Mouse (Mus musculus) small intestine, adult 2 months (tissue): ENCODE measurements around the gene Slf2. TPM values are rescaled to one million over a fixed set of nuclear protein-coding genes. Genes with fewer than 3 reads are reported as not detected.

Source experiments
- H3K27ac ChIP-seq: fragments of 200-500 bp; 2 replicates; pipeline ENCODE4 v1.5.1; 2012; ENCODE audit warnings: low read depth, low read length, control low read depth, inconsistent platforms; ENCODE audit not compliant: insufficient read depth
- H3K27me3 ChIP-seq: fragments of 200-500 bp; 2 replicates; pipeline ENCODE4 v1.6.1; 2012; ENCODE audit warnings: mild to moderate bottlenecking, moderate library complexity, low read length, inconsistent platforms; ENCODE audit not compliant: control insufficient read depth, insufficient read depth
- H3K36me3 ChIP-seq: fragments of 200-500 bp; 2 replicates; pipeline ENCODE4 v1.6.1; 2012; ENCODE audit warnings: mild to moderate bottlenecking, low read length, control low read depth, inconsistent platforms; ENCODE audit not compliant: control insufficient read depth, insufficient read depth
- H3K4me1 ChIP-seq: fragments of 200-500 bp; 2 replicates; pipeline ENCODE4 v1.6.1; 2012; ENCODE audit warnings: low read length, inconsistent platforms, mixed read lengths; ENCODE audit not compliant: control insufficient read depth, insufficient read depth, insufficient read length
- H3K4me3 ChIP-seq: fragments of 200-500 bp; 2 replicates; pipeline ENCODE4 v1.5.1; 2012; ENCODE audit warnings: low read depth, mild to moderate bottlenecking, control low read depth, inconsistent platforms, low read length, moderate library complexity
- CTCF ChIP-seq: fragments of 200-500 bp; IDR thresholded peaks from 2 replicates; pipeline ENCODE4 v1.5.1; 2012; ENCODE audit warnings: low read depth, mild to moderate bottlenecking, control low read depth, inconsistent platforms, low read length, moderate library complexity, mixed read lengths; ENCODE audit not compliant: insufficient replicate concordance, insufficient read length; ENCODE audit errors: extremely low read depth
- POLR2A ChIP-seq: fragments of 200-500 bp; IDR thresholded peaks from 2 replicates; pipeline ENCODE4 v1.6.1; 2012; ENCODE audit warnings: low read depth, mild to moderate bottlenecking, control low read depth, inconsistent platforms, low read length, moderate library complexity
- WGBS: fragments of 180-500 bp; shearing (Covaris S2); methylation state at CpG from one replicate; pipeline ENCODE4 v1.1.7; 2018; 5-methylcytosine and 5-hydroxymethylcytosine counted together
- polyA plus RNA-seq: library from polyadenylated mRNA; depleted of rRNA; stranded (reverse); fragments of >200 nt; gene quantifications from 2 replicates; pipeline ENCODE4 v1.2.3, GENCODE M21; 2012

Slf2 gene
- polyA plus RNA-seq, 1 experiment: 43.9 TPM

GRCm38 (mm10) chr19:44901047-44901446 is 29.9 kb upstream of the Slf2 start:
- H3K36me3 ChIP-seq: no peaks in the 10 kb centered on the region
- no peak overlapping the region for H3K27ac ChIP-seq
- no peaks in the 10 kb centered on the region for H3K27me3 ChIP-seq
- WGBS: 70% methylated on average over 3 of the region's 3 CpGs
- H3K4me3 ChIP-seq: no peak overlapping the region
- TF ChIP-seq CTCF (no peak), POLR2A (no peak)
- H3K4me1 ChIP-seq: peaks cover 21% of the 10 kb centered on the region

DNA sequence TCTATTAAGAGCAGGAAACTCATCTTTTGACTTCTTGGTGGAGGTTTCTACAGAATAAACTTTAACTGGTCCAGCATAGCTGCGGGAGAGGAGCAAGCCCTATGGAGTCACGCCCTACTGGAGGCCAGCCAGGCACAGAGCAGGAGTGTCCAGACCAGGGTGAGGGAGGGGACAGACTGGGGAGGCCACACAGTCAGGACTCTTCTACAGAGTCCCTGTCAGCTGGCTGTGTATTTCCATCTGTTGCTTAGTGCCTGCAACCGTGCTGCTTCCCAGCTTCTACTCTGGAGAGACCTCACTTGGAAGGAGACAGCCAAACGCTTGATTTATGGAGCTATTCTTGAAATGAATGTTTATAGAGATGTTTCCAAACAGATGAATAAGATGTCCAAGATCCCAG is 28.6 kb upstream of the Slf2 start:
- Histone ChIP-seq H3K36me3 (no peaks in the 10 kb centered on the region), H3K27me3 (no peaks in the 10 kb centered on the region), H3K4me1 (peaks cover 21% of the 10 kb centered on the region), H3K4me3 (no peak overlapping the region), H3K27ac (no peak overlapping the region)
- TF ChIP-seq POLR2A (no peak), CTCF (no peak)
- WGBS: 47% methylated on average over 4 of the region's 4 CpGs

DNA sequence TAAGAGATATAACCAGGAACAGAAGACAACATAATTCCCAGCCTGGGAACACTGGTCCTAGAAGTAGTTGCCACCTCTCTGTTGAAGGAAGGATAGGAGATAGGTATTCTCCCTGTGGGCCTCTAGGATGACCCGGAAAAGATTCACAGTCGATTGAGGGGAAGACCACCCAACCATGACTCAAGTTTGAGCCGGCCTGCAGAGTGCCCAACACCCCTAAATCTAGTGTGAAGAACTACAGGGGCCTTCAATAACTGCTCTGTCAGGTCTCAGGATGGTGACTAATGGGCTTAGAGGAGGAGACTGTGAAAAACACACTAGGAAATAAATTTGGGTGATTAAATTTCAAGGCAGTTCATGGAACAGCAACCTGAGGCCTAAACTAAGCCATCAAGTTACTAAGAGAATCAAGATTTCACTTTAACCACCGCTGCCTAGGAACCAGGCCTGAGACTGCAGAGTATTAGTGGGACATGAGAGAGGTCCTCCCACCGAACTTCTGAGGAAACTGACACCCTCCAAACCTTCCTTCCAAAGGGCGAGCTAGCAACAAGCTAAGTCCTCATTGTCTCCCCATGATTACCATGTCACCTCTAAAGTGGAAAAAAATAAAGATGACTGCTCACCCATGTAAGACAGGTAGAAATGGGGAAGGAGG is 27.5 kb upstream of the Slf2 start:
- Histone ChIP-seq H3K4me1 (peaks cover 21% of the 10 kb centered on the region), H3K27me3 (no peaks in the 10 kb centered on the region), H3K27ac (no peak overlapping the region), H3K4me3 (no peak overlapping the region), H3K36me3 (no peaks in the 10 kb centered on the region)
- TF ChIP-seq CTCF (no peak), POLR2A (no peak)
- WGBS: 87% methylated on average over 6 of the region's 6 CpGs

DNA sequence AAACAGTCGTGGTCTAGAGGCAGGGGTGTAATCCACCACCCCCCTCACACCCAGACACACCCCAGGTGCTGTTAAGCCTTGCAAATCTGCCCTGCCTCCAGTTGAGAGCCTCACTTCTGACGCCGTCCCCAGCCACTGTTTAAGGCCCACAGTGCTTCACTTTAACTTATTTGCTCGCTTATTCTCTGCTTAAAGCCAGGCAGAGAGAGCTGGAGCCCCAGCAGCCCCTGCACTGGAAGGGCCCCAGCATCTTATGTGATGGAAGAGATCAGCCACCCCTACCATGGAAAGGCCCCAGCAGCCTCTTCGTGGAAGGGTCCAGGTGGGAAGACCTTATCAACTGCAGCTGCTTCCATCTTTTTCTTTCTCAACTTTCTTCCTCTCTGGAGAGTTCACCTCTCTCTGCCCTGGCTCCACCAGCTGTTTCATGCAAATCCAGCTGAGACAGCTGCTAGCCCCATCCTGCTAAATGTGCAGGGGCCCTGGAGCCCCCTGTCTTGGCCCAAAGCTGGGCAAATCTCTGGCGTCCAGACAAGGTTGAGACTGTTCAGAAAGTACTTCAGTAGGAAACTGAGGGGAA is 26.7 kb upstream of the Slf2 start:
- TF ChIP-seq POLR2A (no peak), CTCF (no peak)
- H3K4me3 ChIP-seq: no peak overlapping the region
- 67% methylated on average over 6 of the region's 6 CpGs for WGBS
- no peaks in the 10 kb centered on the region for H3K27me3 ChIP-seq
- H3K4me1 ChIP-seq: peaks cover 18% of the 10 kb centered on the region
- H3K27ac ChIP-seq: no peak overlapping the region
- no peaks in the 10 kb centered on the region for H3K36me3 ChIP-seq

- no peaks in the 10 kb centered on the region for H3K27me3 ChIP-seq
- H3K27ac ChIP-seq: no peak overlapping the region
- H3K4me3 ChIP-seq: no peak overlapping the region
- no peaks in the 10 kb centered on the region for H3K36me3 ChIP-seq
- 73% methylated on average over 4 of the region's 4 CpGs for WGBS
- peaks cover 8% of the 10 kb centered on the region for H3K4me1 ChIP-seq
- TF ChIP-seq CTCF (no peak), POLR2A (no peak)
Measured at GRCm38 (mm10) chr19:44905316-44905715, 25.6 kb upstream of the Slf2 start.

GRCm38 (mm10) chr19:44907851-44908690 is 22.9 kb upstream of the Slf2 start:
- Histone ChIP-seq H3K4me3 (no peak overlapping the region), H3K4me1 (0 out of 2 replicates have a peak, but pooled peaks cover 2% of the 10 kb centered on the region), H3K27ac (no peak overlapping the region; the same call in 1 of the 2 replicates), H3K36me3 (no peaks in the 10 kb centered on the region), H3K27me3 (no peaks in the 10 kb centered on the region)
- 57% methylated on average over 15 of the region's 15 CpGs for WGBS
- TF ChIP-seq POLR2A (no peak), CTCF (no peak)

- 82% methylated on average over 11 of the region's 11 CpGs for WGBS
- no peak overlapping the region for H3K4me3 ChIP-seq
- no peaks in the 10 kb centered on the region for H3K27me3 ChIP-seq
- TF ChIP-seq POLR2A (no peak), CTCF (no peak)
- H3K36me3 ChIP-seq: no peaks in the 10 kb centered on the region
- H3K27ac ChIP-seq: no peak overlapping the region
- H3K4me1 ChIP-seq: 0 out of 2 replicates have a peak, but pooled peaks cover 2% of the 10 kb centered on the region
Measured at GRCm38 (mm10) chr19:44908836-44909460, 22.0 kb upstream of the Slf2 start.
